Mouse (Mus musculus) G1E-ER4 (cell line): ENCODE results near the gene Uchl1. TPM values are rescaled to one million over a fixed set of nuclear protein-coding genes. Genes with fewer than 3 reads are reported as not detected.

Source experiments
- GATA1 ChIP-seq: IDR thresholded peaks from one replicate; pipeline ENCODE4 v1.8.0; 2012; ENCODE audit warnings: low read length, inconsistent platforms
- polyA plus RNA-seq: library from polyadenylated mRNA; stranded (reverse); fragments of >175 nt; gene quantifications from 2 replicates; pipeline ENCODE4 v1.2.3, GENCODE M21; 2012

Uchl1 gene
- polyA plus RNA-seq, 1 experiment, result not detected

GRCm38 (mm10) chr5:66689796-66690195 lies 13.9 kb downstream of the Uchl1 start:
- TF ChIP-seq GATA1, result no peak

GRCm38 (mm10) chr5:66693231-66693630 lies 17.3 kb downstream of the Uchl1 start:
- no peak for TF ChIP-seq GATA1

- no peak for TF ChIP-seq GATA1
Measured at GRCm38 (mm10) chr5:66697119-66697518, 21.2 kb downstream of the Uchl1 start.

- TF ChIP-seq GATA1, result no peak
Measured at GRCm38 (mm10) chr5:66699911-66700310, 24.0 kb downstream of the Uchl1 start.

GRCm38 (mm10) chr5:66701951-66702350 lies 26.1 kb downstream of the Uchl1 start:
- no peak for TF ChIP-seq GATA1

- no peak for TF ChIP-seq GATA1
Measured at GRCm38 (mm10) chr5:66703317-66704004, 27.6 kb downstream of the Uchl1 start.

GRCm38 (mm10) chr5:66707859-66708258 lies 32.0 kb downstream of the Uchl1 start:
- TF ChIP-seq GATA1, result no peak

- no peak for TF ChIP-seq GATA1
Measured at GRCm38 (mm10) chr5:66710445-66711019, 34.6 kb downstream of the Uchl1 start.

GRCm38 (mm10) chr5:66712801-66713200 lies 36.9 kb downstream of the Uchl1 start:
- no peak for TF ChIP-seq GATA1

GRCm38 (mm10) chr5:66715498-66715931 lies 39.6 kb downstream of the Uchl1 start:
- TF ChIP-seq GATA1, result no peak

GRCm38 (mm10) chr5:66717931-66718330 lies 42.0 kb downstream of the Uchl1 start:
- no peak for TF ChIP-seq GATA1

GRCm38 (mm10) chr5:66718413-66718812 lies 42.5 kb downstream of the Uchl1 start:
- no peak for TF ChIP-seq GATA1

- no peak for TF ChIP-seq GATA1
Measured at GRCm38 (mm10) chr5:66718880-66719279, 43.0 kb downstream of the Uchl1 start.

GRCm38 (mm10) chr5:66720921-66721320 lies 45.0 kb downstream of the Uchl1 start:
- no peak for TF ChIP-seq GATA1

GRCm38 (mm10) chr5:66722586-66722985 lies 46.7 kb downstream of the Uchl1 start:
- TF ChIP-seq GATA1, result no peak

- no peak for TF ChIP-seq GATA1
Measured at GRCm38 (mm10) chr5:66723037-66723436, 47.1 kb downstream of the Uchl1 start.

- no peak for TF ChIP-seq GATA1
Measured at GRCm38 (mm10) chr5:66723626-66724025, 47.7 kb downstream of the Uchl1 start.
